Mouse (Mus musculus) myocyte (in vitro differentiated cells): Measurements from ENCODE around the gene Cacna1g. TPM values are rescaled to one million over a fixed set of nuclear protein-coding genes. Genes with fewer than 3 reads are reported as not detected.

Experiments
- H3K27me3 ChIP-seq: one replicate; pipeline ENCODE4 v1.6.1; 2011; ENCODE audit not compliant: control insufficient read depth, insufficient read depth, insufficient read length
- H3K36me3 ChIP-seq: one replicate; pipeline ENCODE4 v1.6.1; 2011; ENCODE audit not compliant: control insufficient read depth, insufficient read depth
- H3K4me2 ChIP-seq: one replicate; pipeline ENCODE4 v1.6.1; 2011; ENCODE audit warnings: low read depth, control low read depth
- H3K4me3 ChIP-seq: one replicate; pipeline ENCODE4 v1.5.1; 2011; ENCODE audit warnings: mild to moderate bottlenecking, control low read depth, moderate library complexity
- H3K79me2 ChIP-seq: one replicate; pipeline ENCODE4 v1.6.1; 2011; ENCODE audit not compliant: control insufficient read depth, insufficient read depth
- H3ac ChIP-seq: one replicate; pipeline ENCODE4 v1.6.1; 2011; ENCODE audit not compliant: control insufficient read depth, insufficient read length
- CEBPB ChIP-seq: IDR thresholded peaks from 2 replicates; pipeline ENCODE4 v1.6.1; 2011; ENCODE audit warnings: mild to moderate bottlenecking, moderate library complexity; ENCODE audit not compliant: poor library complexity, insufficient read depth, severe bottlenecking
- E2F4 ChIP-seq: IDR thresholded peaks from one replicate; pipeline ENCODE4 v1.6.1; 2011; ENCODE audit warnings: mild to moderate bottlenecking, control low read depth, moderate library complexity; ENCODE audit not compliant: insufficient read depth
- MAX ChIP-seq: IDR thresholded peaks from one replicate; pipeline ENCODE4 v1.6.1; 2011; ENCODE audit warnings: low read depth, mild to moderate bottlenecking, control low read depth
- MYOD1 ChIP-seq, 3 experiments: IDR thresholded peaks; one replicate each; pipeline ENCODE4 v1.6.1; 2011; ENCODE audit warnings: control low read depth in 2 of 3, low read depth in 2 of 3, mild to moderate bottlenecking in 2 of 3, moderate library complexity in 1 of 3; ENCODE audit not compliant: insufficient read length in 2 of 3, control insufficient read depth in 1 of 3
- MYOG ChIP-seq, 3 experiments: IDR thresholded peaks; one replicate each; pipeline ENCODE4 v1.6.1; 2011; ENCODE audit warnings: control low read depth in 2 of 3, low read depth in 2 of 3, mild to moderate bottlenecking in 2 of 3; ENCODE audit not compliant: insufficient read length in 2 of 3, control insufficient read depth in 1 of 3, insufficient read depth in 1 of 3
- POLR2A ChIP-seq: IDR thresholded peaks from one replicate; pipeline ENCODE4 v1.6.1; 2011; ENCODE audit warnings: low read depth, mild to moderate bottlenecking, control low read depth, moderate library complexity; ENCODE audit not compliant: insufficient read length
- POLR2AphosphoS2 ChIP-seq: IDR thresholded peaks from one replicate; pipeline ENCODE4 v1.6.1; 2011; ENCODE audit warnings: low read depth, control low read depth; ENCODE audit not compliant: insufficient read length
- REST ChIP-seq: IDR thresholded peaks from one replicate; pipeline ENCODE4 v1.6.1; 2011; ENCODE audit warnings: mild to moderate bottlenecking, control low read depth, moderate library complexity; ENCODE audit not compliant: insufficient read depth, insufficient read length
- SRF ChIP-seq: IDR thresholded peaks from one replicate; pipeline ENCODE4 v1.6.1; 2011; ENCODE audit warnings: low read depth; ENCODE audit not compliant: control insufficient read depth, insufficient read length
- TCF12 ChIP-seq: IDR thresholded peaks from one replicate; pipeline ENCODE4 v1.6.1; 2011; ENCODE audit warnings: mild to moderate bottlenecking, control low read depth; ENCODE audit not compliant: poor library complexity, insufficient read depth, severe bottlenecking
- TCF3 ChIP-seq: IDR thresholded peaks from one replicate; pipeline ENCODE4 v1.6.1; 2011; ENCODE audit warnings: low read depth, control low read depth; ENCODE audit not compliant: insufficient read length
- USF1 ChIP-seq: IDR thresholded peaks from one replicate; pipeline ENCODE4 v1.6.1; 2011; ENCODE audit warnings: low read depth, mild to moderate bottlenecking, control low read depth, moderate library complexity
- polyA plus RNA-seq: library from polyadenylated mRNA; unstranded; fragments of >200 nt; fragmentation: generic; extraction: Trizol; gene quantifications from one replicate; pipeline ENCODE4 v1.2.1, GENCODE M21; 2012; ENCODE audit warnings: missing spikeins

Cacna1g gene
- polyA plus RNA-seq, 1 experiment, result 0.05 TPM

DNA sequence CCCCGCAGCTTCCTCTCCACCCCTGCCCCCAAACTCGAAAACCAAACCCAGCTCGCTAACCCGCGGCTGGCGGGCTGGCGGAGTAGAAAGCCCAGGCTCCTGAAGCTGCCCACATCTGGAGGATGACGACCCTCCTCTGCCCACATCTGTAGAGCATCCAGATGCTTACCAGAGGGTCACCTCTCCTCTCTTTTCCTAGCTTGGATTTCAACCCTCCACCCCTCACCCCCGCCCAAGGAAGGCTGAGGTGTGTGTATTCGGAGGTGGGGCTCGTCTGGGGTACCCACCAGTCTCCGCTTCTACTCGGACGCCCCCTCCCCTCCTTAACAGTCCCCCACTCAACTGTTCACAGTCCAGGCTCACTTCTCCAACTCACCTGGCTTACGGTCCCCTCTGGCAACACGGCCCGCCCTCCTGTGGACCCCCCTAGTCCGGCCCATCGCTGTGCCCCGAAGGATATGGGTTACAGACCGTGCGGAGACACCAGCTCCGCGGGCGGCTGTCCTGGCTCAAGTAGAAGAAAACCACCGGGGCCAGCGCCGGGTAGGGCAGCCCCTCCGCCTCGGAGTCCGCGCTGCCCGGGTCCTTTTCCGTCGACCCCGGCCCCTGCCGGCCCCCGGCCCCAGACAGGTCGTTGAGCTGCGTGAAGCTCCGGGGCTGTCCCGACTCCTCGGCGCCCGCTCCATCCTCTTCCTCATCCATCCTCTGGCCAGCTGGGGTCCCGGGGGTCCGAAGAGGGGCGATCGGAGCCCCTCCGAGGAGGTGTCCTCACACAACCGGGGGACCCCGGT is 887 bp downstream of the Cacna1g start:
- Histone ChIP-seq H3K36me3 (no peaks in the 10 kb centered on the region), H3ac (no peak overlapping the region), H3K4me3 (no peak overlapping the region), H3K4me2 (peak overlapping the region; percentile 81), H3K79me2 (no peaks in the 10 kb centered on the region), H3K27me3 (peaks cover 40% of the 10 kb centered on the region)
- TF ChIP-seq SRF (no peak), POLR2AphosphoS2 (no peak), POLR2A (no peak), TCF3 (no peak), CEBPB (no peak), REST (no peak), MAX (no peak), MYOD1 (IDR thresholded peaks at IDR 0.05; ENCODE audit: control insufficient read depth in 1 of 3, insufficient read length in 2 of 3, low read depth in 2 of 3) (no peak), USF1 (no peak), MYOG (IDR thresholded peaks at IDR 0.05; ENCODE audit: control insufficient read depth in 1 of 3, insufficient read depth in 1 of 3, insufficient read length in 2 of 3, low read depth in 2 of 3) (no peak), E2F4 (no peak), TCF12 (no peak)

DNA sequence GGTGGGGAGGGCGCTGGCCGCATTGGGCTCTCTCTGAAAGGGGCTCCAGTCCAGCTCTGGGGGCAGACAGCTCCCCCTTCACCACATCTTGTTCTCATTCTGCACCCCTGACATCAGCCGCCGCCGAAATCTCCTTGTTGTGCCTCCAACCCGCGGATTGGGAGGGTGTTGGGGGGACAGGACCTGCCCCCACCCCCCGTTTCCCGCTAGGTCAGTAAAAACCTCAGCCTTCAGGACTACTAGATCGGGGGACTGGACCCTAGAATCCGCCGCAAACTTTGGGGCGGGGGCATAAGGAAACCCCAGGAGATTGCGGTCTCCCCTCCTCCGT is 1.4 kb downstream of the Cacna1g start:
- TF ChIP-seq SRF (no peak), POLR2A (no peak), CEBPB (no peak), REST (no peak), MYOG (IDR thresholded peaks at IDR 0.05; ENCODE audit: control insufficient read depth in 1 of 3, insufficient read depth in 1 of 3, insufficient read length in 2 of 3, low read depth in 2 of 3) (no peak), POLR2AphosphoS2 (no peak), MAX (no peak), E2F4 (no peak), USF1 (no peak), MYOD1 (IDR thresholded peaks at IDR 0.05; ENCODE audit: control insufficient read depth in 1 of 3, insufficient read length in 2 of 3, low read depth in 2 of 3) (no peak), TCF3 (no peak), TCF12 (no peak)
- no peak overlapping the region for H3ac ChIP-seq
- H3K79me2 ChIP-seq, result no peaks in the 10 kb centered on the region
- H3K36me3 ChIP-seq, result no peaks in the 10 kb centered on the region
- H3K4me3 ChIP-seq, result no peak overlapping the region
- peaks cover 34% of the 10 kb centered on the region for H3K27me3 ChIP-seq
- H3K4me2 ChIP-seq, result no peak overlapping the region

DNA sequence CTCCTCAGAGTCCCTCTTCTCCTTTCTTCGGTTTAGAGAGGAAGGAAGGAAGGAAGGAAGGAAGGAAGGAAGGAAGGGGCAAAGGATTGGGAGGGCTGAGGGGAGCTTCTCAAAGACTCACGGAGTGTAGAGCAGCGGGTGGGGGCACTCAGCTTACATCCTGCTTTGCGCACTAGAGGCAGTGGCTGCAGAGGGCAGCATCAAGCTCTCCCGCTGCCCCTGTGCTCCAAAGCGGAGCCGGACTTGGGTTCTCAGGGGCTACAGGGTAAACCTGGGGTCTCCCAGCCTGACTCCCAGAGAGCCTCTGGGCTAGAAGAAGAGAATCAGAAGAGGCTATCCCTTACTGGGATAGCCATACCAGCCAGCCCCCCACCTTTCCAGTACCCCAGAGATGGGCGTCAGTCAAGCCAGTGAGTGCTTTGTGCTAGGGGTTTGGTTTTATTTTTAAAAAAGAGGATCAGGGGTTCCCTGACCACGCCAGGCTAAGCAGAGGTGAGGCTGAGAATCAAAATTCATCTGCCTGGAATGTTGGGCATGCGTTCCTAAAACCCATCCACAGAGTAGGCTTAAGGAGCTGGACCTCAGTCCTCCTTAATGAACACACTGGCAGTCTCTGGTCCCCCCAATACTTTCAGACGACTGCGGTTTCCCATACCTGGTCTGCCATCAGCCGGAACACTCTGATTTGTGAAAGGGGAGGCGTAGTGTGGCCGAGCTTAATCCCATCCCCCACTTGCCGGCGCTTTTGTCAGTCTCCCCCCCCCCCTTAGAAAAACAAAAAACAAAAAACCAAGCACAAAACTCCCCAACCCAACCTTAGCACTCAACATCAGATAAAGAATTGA is 2.0 kb downstream of the Cacna1g start:
- Histone ChIP-seq H3K4me2 (no peak overlapping the region), H3K27me3 (peaks cover 30% of the 10 kb centered on the region), H3K36me3 (no peaks in the 10 kb centered on the region), H3K79me2 (no peaks in the 10 kb centered on the region), H3ac (no peak overlapping the region), H3K4me3 (no peak overlapping the region)
- TF ChIP-seq POLR2AphosphoS2 (no peak), MYOG (IDR thresholded peaks at IDR 0.05; ENCODE audit: control insufficient read depth in 1 of 3, insufficient read depth in 1 of 3, insufficient read length in 2 of 3, low read depth in 2 of 3) (no peak), MYOD1 (IDR thresholded peaks at IDR 0.05; ENCODE audit: control insufficient read depth in 1 of 3, insufficient read length in 2 of 3, low read depth in 2 of 3) (no peak), E2F4 (no peak), USF1 (no peak), TCF3 (no peak), SRF (no peak), CEBPB (no peak), TCF12 (no peak), MAX (no peak), POLR2A (no peak), REST (no peak)

DNA sequence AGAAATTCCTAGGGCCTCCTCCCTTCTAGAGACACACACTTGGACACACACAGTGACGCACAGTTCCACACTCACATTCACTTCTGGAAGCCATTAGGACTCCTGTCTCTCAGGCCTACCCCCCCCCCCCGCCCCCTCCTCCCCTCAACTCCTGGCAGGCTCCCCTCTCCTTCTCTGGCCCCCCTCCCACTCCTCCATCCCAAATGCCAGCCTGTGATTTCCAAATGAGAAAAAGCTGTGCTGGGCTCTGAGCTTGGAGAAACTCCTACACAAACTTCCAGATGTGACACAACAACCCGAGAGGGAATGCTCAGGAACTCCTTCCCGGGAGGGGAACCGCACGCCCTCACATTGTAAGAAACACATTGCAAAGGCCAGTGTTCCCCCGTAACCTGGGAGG is 3.6 kb downstream of the Cacna1g start:
- no peak overlapping the region for H3K4me3 ChIP-seq
- TF ChIP-seq TCF3 (no peak), POLR2AphosphoS2 (no peak), MYOD1 (IDR thresholded peaks at IDR 0.05; ENCODE audit: control insufficient read depth in 1 of 3, insufficient read length in 2 of 3, low read depth in 2 of 3) (no peak), TCF12 (no peak), POLR2A (no peak), USF1 (no peak), SRF (no peak), CEBPB (no peak), MAX (no peak), E2F4 (no peak), MYOG (IDR thresholded peaks at IDR 0.05; ENCODE audit: control insufficient read depth in 1 of 3, insufficient read depth in 1 of 3, insufficient read length in 2 of 3, low read depth in 2 of 3) (no peak), REST (no peak)
- no peak overlapping the region for H3K4me2 ChIP-seq
- H3K27me3 ChIP-seq, result peaks cover 29% of the 10 kb centered on the region
- H3K79me2 ChIP-seq, result no peaks in the 10 kb centered on the region
- no peaks in the 10 kb centered on the region for H3K36me3 ChIP-seq
- no peak overlapping the region for H3ac ChIP-seq
